Mouse (Mus musculus): ENCODE measurements at regions not wholly inside any gene's neighbourhood (a gene's known extent, or its start where the extent isn't known, plus 50 kb on each side); places are given as distances from the start of the nearest gene placed in this dataset.

- ChIA-PET CTCF (no interaction called here), POLR2A (interaction anchor here in 1 of 4 experiments (0.6 kb wide), 1 partner anchor 39 kb away, joined by 3 read pairs; no protein-coding TSS in a partner anchor)
These were observed 258.8 kb upstream of the Clint1 start for GRCm38 (mm10) chr11:45592890-45593642.

DNA sequence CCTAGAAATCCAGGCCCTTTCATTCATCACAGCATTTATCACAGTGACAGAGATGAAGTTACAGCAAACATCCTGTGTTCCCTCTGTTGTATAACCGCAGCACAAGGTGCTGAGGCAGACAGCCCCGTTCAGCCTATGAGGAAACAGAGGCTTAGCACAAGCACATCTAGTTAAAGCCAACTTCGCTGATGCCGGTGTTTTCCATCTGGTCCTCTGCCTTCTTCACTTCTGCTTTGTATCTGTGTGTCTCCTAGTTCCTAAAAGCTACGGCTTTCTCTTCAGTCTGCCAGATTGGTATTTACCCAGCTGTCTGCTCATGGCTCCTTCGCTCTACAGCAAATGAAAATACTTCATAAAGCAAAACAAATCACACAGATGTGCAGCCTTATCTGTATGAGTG, 256.5 kb upstream of the Clint1 start:
- ChIA-PET POLR2A (interaction anchor here in 1 of 4 experiments (0.6 kb wide), 1 partner anchor 943 kb away, joined by 3 read pairs; no protein-coding TSS in a partner anchor), CTCF (no interaction called here)

DNA sequence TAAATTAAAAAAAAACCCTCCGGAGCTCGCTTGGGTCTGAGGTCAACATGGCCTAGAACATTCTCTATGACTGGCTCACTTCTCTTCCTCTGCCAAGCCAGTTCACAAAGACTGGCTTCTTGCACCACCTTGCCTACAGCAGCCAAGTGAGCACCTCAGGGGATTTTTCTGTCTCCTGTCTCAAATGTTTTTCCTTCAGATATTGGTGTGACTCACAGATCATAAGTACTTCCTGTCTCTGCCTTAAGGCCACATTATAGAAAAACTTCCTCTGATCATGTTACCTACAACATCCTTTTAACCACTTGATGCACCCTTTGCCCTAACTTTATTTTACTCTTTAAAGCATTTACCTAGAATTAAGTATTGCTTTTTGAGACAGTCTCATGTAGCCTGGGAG, 230.0 kb upstream of the Clint1 start:
- CTCF ChIA-PET, result no interaction called here

DNA sequence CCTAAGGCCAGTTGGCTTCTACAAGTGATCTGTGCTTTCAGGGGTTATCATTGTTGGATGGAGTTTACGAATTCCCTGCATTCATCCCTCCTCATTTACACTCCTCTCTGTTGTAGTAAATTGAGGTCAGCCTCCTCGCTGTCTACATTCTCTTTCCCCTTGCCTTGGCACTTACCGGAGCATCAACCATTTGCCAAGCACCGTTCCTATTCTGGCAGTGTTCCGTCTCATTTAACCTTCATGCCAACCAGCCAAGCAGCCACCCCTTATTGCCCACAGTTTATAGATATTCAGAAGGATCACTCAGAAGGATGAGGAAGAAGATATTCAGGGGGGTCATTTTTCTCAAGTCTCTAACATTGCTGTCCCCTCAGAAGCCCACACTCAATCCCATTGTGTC, 229.2 kb upstream of the Clint1 start:
- ChIA-PET CTCF (no interaction called here), POLR2A (no interaction called here)

More for the DNA sequence above, 230.0 kb upstream of the Clint1 start:
- POLR2A ChIA-PET, result no interaction called here

DNA sequence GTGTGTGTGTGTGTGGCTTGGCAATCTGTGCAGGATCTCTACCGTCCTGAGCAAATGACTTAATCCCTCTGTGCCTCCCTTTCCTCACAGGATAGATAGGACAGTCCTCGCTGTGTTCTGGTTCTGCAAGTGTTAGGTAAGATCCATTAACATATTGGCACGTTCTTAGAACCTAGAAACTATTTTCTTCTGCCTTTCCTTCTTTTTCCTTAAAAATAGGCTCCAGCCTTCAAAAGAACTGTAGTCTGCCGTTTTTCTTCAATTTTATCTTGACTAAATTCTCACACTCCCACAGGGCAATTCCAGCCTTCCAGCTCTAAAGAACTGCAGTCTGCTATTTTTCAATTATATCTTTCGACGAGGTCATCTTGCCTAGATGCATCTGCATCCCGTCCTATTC, 227.6 kb upstream of the Clint1 start:
- ChIA-PET POLR2A (no interaction called here), CTCF (no interaction called here)

GRCm38 (mm10) chr11:45629250-45629649, 222.6 kb upstream of the Clint1 start:
- ChIA-PET POLR2A (interaction anchor here in 2 of 4 experiments (0.6 to 1.5 kb wide), 2 partner anchors 10 to 36 kb away, joined by 3 to 5 read pairs; no protein-coding TSS in a partner anchor), CTCF (interaction anchor here (0.5 to 2.3 kb wide), 18 partner anchors 10 to 1092 kb away, joined by 3 to 11 read pairs (median 4); no protein-coding TSS in a partner anchor)

DNA sequence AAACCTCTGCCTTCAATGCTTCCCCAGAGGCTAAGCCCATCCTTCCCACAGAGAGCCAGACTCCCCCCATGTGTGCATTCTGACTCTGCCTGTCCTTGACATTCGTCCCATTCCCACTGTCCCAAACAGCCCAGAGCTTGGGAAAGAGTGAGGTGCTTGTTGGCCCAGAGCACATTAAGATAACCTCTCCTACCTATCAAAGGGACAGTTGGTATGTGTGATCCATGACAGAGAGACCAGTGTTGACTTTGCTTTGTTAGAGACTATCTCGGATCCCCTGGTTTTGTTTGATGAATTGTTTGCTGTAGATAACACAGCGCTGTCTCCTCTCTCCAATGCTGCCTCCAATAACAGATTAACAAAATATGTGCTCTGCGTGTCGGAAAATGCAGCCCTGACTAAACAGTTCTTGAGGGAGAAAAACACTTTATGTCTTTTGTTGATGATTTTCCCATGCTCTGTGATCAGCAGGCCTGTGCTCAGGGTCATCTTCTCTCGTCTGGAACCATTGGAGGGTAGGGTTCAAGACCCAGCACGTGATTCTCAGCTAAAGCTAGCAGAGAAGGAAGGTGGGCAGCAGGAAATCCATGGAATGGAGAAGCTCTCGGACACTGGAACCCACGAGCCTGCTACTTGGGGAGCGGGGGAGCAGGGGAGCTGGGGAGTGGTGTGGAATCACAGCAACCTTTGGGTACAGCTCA, 217.2 kb upstream of the Clint1 start:
- ChIA-PET POLR2A (no interaction called here), CTCF (no interaction called here)

GRCm38 (mm10) chr11:45635896-45636295, 216.0 kb upstream of the Clint1 start:
- POLR2A ChIA-PET, result no interaction called here
- CTCF ChIA-PET, result no interaction called here

GRCm38 (mm10) chr11:45639236-45639635, 212.6 kb upstream of the Clint1 start:
- ChIA-PET CTCF (interaction anchor here (0.6 to 1.4 kb wide), 8 partner anchors 9 to 1028 kb away, joined by 3 to 6 read pairs (median 4); no protein-coding TSS in a partner anchor), POLR2A (interaction anchor here in 1 of 4 experiments (0.9 kb wide), 1 partner anchor 10 kb away, joined by 5 read pairs; no protein-coding TSS in a partner anchor)

DNA sequence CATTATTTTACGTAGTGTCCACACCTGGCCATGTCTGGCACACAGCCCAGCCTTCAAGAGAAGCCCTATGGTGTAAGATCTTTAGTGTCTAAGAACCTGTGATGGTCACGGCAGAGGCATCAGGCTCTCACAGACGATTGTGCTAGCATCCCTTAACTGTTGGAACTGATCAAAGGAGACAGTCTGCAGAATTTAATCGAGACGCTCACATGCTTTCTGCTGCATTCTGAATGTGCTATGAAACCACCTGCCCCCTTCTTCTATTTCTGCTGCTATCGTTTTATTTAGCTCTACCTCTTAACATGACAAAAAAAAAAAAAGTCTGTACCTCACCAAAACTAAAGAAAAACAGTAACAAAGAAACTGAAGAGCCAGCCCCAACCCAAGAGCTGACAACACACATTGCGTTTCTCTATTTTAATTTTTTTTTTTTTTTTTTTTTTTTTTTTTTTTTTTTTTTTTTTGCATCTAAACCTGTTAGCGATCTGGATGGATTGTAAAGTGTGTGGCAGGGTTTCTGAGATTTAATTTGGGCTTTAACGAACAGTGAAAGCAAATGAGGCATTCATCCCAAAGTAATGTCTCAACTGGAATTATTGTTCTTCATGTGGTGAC, 209.6 kb upstream of the Clint1 start:
- CTCF ChIA-PET, result interaction anchor here in 2 of 4 experiments (0.6 to 0.7 kb wide), 2 partner anchors 14 to 331 kb away, joined by 3 to 14 read pairs; no protein-coding TSS in a partner anchor
- POLR2A ChIA-PET, result interaction anchor here in 1 of 4 experiments (0.6 kb wide), 1 partner anchor 280 kb away, joined by 3 read pairs; no protein-coding TSS in a partner anchor

GRCm38 (mm10) chr11:45643629-45644325, 208.1 kb upstream of the Clint1 start:
- POLR2A ChIA-PET, result interaction anchor here in 2 of 4 experiments (0.6 to 0.7 kb wide), 2 partner anchors 311 to 528 kb away, joined by 3 to 9 read pairs; no protein-coding TSS in a partner anchor
- CTCF ChIA-PET, result interaction anchor here in 2 of 4 experiments (0.6 to 1.6 kb wide), 6 partner anchors 14 to 283 kb away, joined by 3 to 4 read pairs (median 3); no protein-coding TSS in a partner anchor

DNA sequence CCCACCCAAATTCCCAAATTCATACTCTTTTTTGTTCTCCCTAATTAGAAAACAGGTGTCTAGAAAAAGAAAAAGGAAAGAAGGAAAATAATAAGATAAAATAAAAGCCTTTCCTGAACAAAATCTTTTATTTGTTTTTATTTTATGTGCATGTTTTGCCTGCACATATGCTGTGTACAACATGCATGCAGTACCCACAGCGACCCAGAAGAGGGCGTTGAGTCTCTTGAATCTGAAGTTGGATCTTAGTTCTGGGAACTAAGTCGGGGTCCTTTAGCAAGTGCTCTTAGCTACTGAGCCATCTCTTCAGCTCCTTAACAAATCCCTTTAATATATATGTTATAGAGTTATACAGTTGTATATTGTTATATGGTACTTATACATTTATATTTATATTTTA, 206.0 kb upstream of the Clint1 start:
- ChIA-PET POLR2A (no interaction called here), CTCF (interaction anchor here in 3 of 4 experiments (0.6 to 3.7 kb wide), 4 partner anchors 17 to 356 kb away, joined by 3 to 11 read pairs (median 3); no protein-coding TSS in a partner anchor)

DNA sequence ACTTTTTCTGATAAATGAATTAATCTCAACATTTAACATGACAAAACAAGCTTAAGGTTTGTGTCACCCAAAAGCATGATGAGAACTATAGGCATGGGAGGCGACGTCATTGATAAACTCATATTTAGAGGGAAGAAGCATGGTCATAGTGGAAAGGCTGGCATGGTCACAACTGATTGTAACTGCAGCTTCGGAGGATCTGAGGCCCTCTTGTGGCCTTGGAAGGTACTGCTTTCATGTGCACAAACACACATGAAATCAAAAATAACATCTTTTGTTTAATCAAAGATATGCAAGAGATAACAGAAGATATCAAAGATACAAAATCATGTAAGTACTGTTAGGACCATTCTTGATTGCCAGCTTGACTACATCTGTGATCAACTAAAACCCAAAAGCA, 204.0 kb upstream of the Clint1 start:
- CTCF ChIA-PET, result interaction anchor here (0.6 to 3.7 kb wide), 8 partner anchors 8 to 591 kb away, joined by 3 to 11 read pairs (median 4); no protein-coding TSS in a partner anchor
- POLR2A ChIA-PET, result no interaction called here

DNA sequence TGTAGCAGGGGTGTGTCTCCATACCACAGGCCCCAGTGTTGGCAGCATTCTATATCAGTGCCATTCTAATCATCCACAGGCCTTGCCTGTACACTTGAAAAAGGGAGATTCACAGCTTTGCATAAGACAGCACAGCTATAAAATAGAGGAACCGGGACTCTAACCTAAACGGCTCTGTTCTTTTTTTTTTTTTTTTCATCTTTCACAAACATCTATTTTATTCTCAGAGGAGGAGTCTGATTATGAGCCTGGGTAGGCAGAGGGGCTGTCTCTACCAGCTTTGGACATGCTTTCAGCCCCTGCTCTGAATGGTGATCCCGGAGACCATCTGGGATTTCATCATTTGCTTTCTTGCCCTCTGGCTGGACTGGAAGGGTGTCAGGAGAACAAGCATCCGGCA, 195.6 kb upstream of the Clint1 start:
- CTCF ChIA-PET, result interaction anchor here in 3 of 4 experiments (0.6 to 0.9 kb wide), 3 partner anchors 9 to 1045 kb away, joined by 3 to 7 read pairs (median 3); no protein-coding TSS in a partner anchor
- POLR2A ChIA-PET, result no interaction called here

GRCm38 (mm10) chr11:45670156-45670830, 181.6 kb upstream of the Clint1 start:
- POLR2A ChIA-PET, result no interaction called here

DNA sequence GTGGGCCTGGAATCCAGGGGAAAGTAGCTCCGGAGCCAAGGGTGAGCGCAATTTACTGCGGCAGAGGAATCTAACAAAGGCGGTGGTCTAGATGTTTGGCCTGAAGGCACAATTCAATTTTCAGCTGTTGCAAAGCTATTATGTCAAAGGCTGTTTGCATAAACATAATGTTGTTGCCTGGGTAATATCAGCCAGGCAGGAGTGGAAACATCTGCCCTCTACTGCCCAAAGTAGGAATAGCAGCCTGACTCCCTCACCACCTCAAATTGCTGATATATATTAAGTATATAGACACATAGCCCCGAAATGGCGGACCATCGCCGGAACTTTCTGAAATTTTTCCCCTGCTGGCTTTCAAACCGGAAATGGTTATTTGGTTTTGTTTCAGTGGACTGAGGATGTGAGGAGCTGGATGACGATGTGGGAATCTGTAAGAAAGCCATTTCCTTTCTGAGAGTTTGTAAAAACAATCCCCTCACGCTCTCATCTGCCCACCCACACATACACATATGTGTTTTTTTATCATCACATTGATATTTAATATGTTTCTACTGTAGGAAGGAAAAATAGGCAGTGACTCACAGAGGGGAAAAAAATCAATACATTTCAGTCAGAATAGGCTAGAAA, 173.1 kb upstream of the Clint1 start:
- CTCF ChIA-PET, result interaction anchor here in 2 of 4 experiments (0.6 to 1.3 kb wide), 5 partner anchors 12 to 195 kb away, joined by 3 to 4 read pairs (median 3); no protein-coding TSS in a partner anchor
- POLR2A ChIA-PET, result no interaction called here

More at GRCm38 (mm10) chr11:45670156-45670830, 181.6 kb upstream of the Clint1 start:
- CTCF ChIA-PET, result no interaction called here

DNA sequence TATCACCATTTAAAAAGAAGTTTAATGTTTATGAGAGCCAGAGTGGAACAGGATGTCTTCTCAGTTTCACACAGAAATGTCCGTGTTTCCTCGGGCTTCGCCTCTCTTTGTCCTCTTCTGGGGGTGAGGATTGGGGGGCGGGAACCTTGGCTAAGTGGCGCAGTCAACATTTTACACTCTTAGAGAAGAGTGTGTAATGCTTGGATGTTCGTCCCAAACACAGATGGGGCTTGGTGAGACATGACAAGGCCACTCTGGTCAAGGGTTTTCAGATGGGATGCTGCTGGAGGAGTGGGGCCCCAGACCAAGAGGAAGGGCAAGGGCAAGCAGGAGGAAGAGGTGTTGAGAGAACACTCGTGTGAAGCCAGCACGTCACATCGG, 172.6 kb upstream of the Clint1 start:
- CTCF ChIA-PET, result interaction anchor here in 2 of 4 experiments (0.7 to 1.3 kb wide), 2 partner anchors 12 to 195 kb away, joined by 3 to 4 read pairs; no protein-coding TSS in a partner anchor

DNA sequence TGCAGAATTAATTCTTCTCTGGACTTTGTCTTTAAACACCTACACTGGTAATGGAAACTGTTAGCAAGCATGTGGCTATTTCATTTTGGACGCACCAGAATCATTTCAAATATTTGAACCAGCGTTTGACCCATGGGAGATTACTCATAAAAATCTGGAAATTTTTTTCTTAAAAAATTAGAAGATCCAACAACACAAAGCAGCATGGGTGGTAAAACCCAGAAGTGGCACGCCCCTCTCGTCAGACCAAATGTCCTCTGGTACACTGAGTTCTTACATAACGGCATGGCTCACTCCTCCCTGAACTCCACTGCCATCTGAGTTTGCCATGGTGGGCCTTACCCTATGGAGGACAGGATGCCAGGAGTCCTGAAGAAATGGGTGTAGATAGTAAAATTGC, 166.3 kb upstream of the Clint1 start:
- CTCF ChIA-PET, result no interaction called here
- POLR2A ChIA-PET, result no interaction called here

More for the DNA sequence above, 172.6 kb upstream of the Clint1 start:
- POLR2A ChIA-PET, result no interaction called here

All from embryonic stem cell, embryonic (primary cell).